Mouse (Mus musculus): Measurements from ENCODE around the gene Dgki.

GRCm38 (mm10) chr6:36838747-36839146, 461.2 kb downstream of the Dgki start:
- TF ChIP-seq CTCF (IDR thresholded peaks at IDR 0.05; ENCODE audit: low read depth, low read length) (no peak), POLR2A (IDR thresholded peaks at IDR 0.05; ENCODE audit: insufficient read depth, low read length) (no peak)
